Mouse (Mus musculus) spleen, postnatal 0 days (tissue): ENCODE measurements around the gene Atp1b4. TPM values are rescaled to one million over a fixed set of nuclear protein-coding genes. Genes with fewer than 3 reads are reported as not detected.

Experiments
- polyA plus RNA-seq: library from polyadenylated mRNA; unstranded; fragments of >200 nt; fragmentation: Nextera tagmentation; extraction: Ambion mirVana; gene quantifications from 2 replicates; pipeline ENCODE4 v1.2.1, GENCODE M21; 2015

Gene Atp1b4
- polyA plus RNA-seq: 0.02 TPM in 1 of 2 replicates, not detected in the other

DNA sequence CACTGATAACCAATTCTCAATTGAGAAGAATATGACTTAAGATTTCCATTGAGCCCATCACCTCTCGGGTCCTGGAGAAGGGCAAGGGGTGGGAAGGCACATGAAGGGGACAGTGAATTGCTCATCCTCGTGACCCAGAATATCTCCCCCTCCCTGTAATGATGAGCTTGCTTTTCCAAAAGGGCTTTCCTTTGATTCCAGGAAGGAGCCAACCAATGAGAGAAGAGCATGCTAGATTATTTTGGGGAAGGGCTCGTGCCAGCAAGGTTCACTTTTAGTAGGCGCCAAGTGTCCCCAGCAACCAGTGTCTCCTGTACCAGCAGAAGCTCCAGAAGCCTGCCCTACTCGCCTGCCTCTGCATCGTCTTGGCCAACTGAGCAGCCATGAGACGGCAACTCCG, at the start of gene Atp1b4:
Gene Atp1b4, plus strand, starts transcription at position 301 of the 400 bp plus-strand sequence.

Other genes starting within 250 kb of the Atp1b4 start
- not detected in 2 replicates for gene Rhox10, start 249.7 kb upstream of the Atp1b4 start, polyA plus RNA-seq
- not detected in 2 replicates for gene Rhox11, start 231.0 kb upstream of the Atp1b4 start, polyA plus RNA-seq
- not detected in 2 replicates for gene Rhox12, start 205.3 kb upstream of the Atp1b4 start, polyA plus RNA-seq
- gene Rhox13, start 195.0 kb upstream of the Atp1b4 start, polyA plus RNA-seq: not detected in 2 replicates
- gene Zbtb33, start 126.4 kb upstream of the Atp1b4 start, polyA plus RNA-seq: 1.00 and 1.4 TPM in 2 replicates
- gene Tmem255a, start 63.7 kb upstream of the Atp1b4 start, polyA plus RNA-seq: 14.7 and 20.6 TPM in 2 replicates
- gene Lamp2, start 140.3 kb downstream of the Atp1b4 start, polyA plus RNA-seq: 62.5 and 81.3 TPM in 2 replicates